Mouse (Mus musculus) adrenal gland, postnatal 25 days (tissue): ENCODE measurements around the gene Snph. TPM values are rescaled to one million over a fixed set of nuclear protein-coding genes. Genes with fewer than 3 reads are reported as not detected.
A peak's percentile ranks its signal among the peaks of the same experiment; 100 is the strongest.

ENCODE experiments used
- DNase-seq: peaks from one replicate; pipeline ENCODE4 v3.0.0; 2021; ENCODE audit warnings: mixed read lengths
- total RNA-seq: library from RNA; stranded (reverse); gene quantifications from 2 replicates; pipeline ENCODE4 v1.2.3, GENCODE M21; 2021

Gene Snph
- total RNA-seq, 1 experiment from 2014 or later = 10.8 TPM

DNA sequence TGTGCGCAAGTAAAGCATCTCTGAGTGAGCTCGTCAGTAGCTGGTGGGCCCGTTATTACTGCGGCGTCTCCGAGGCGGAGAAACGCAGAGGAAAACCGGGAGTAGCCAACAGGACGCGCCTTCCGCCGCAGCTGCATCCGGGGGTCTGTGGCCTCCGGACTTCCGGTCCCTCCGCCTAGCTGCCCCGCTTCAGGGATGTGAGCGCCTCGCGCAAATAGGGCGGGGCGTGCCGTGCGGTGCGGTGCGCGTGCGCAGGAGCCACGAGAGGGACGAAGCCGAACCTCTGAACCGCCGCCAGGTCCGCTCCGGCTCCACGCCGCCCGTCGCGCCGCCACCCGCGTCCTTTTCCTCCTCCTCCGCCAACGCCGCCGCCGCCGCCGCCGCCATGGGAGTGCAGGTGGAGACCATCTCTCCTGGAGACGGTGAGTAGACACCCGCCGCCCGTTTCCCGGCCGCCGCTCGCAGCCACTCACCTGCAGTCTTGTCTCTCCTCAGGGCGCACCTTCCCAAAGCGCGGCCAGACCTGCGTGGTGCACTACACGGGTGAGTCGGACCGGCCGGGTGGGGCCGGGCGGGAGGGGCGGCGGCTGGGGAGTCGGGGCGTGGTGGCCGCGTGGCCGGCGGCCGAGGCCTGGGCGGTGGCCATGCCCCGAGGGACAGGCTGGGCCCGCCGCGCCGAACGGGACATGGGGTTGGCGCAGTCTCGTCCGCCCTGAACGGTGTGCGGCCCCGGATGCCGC lies 89.9 kb downstream of the Snph start, which contains the start of gene Fkbp1a:
Fkbp1a (plus strand) TSS at position 161 of the 740 bp plus-strand sequence.
- peak; percentile 99 for DNase-seq

Other genes starting within 250 kb of the Snph start
- gene 4921509C19Rik, start 156.4 kb downstream of the Snph start, total RNA-seq = not detected in 2 replicates
- gene Nsfl1c, start 138.4 kb downstream of the Snph start, total RNA-seq = 146 and 159 TPM in 2 replicates
- 233 and 267 TPM in 2 replicates for gene Fkbp1a, start 90.1 kb downstream of the Snph start, total RNA-seq
- gene Sdcbp2, start 60.0 kb downstream of the Snph start, total RNA-seq = 1.1 and 1.3 TPM in 2 replicates
- 0.18 TPM in 1 of 2 replicates, not detected in the other for gene Rad21l, start 35.9 kb upstream of the Snph start, total RNA-seq
- 0.90 and 1.4 TPM in 2 replicates for gene Tmem74b, start 69.4 kb upstream of the Snph start, total RNA-seq
- gene Psmf1, start 111.6 kb upstream of the Snph start, total RNA-seq = 35.7 and 41.0 TPM in 2 replicates
- 0.24 TPM in 1 of 2 replicates, not detected in the other for gene Rspo4, start 210.3 kb upstream of the Snph start, total RNA-seq